Mouse (Mus musculus) urinary bladder, postnatal 4 days (tissue): ENCODE data around the gene Cse1l.

Experiments
- DNase-seq, 2 experiments: peaks; one replicate each; pipeline ENCODE4 v3.0.0; 2021 to 2022; ENCODE audit warnings: low spot score in 2 of 2

Gene Cse1l

GRCm38 (mm10) chr2:166905711-166906522, at the start of gene Cse1l:
Gene Cse1l (plus strand): TSS chr2:166906040.
- peak; percentile 97 to 98 for DNase-seq

GRCm38 (mm10) chr2:166856366-166856765, 49.5 kb upstream of the Cse1l start:
- DNase-seq: no peak

GRCm38 (mm10) chr2:166857118-166857517, 48.7 kb upstream of the Cse1l start:
- no peak for DNase-seq

GRCm38 (mm10) chr2:166859214-166859613, 46.6 kb upstream of the Cse1l start:
- DNase-seq: no peak

GRCm38 (mm10) chr2:166862505-166862904, 43.3 kb upstream of the Cse1l start:
- DNase-seq: no peak

- no peak for DNase-seq
Observed at GRCm38 (mm10) chr2:166865476-166865875, 40.4 kb upstream of the Cse1l start.

- no peak for DNase-seq
Observed at GRCm38 (mm10) chr2:166870271-166870865, 35.5 kb upstream of the Cse1l start.

- DNase-seq: no peak
Observed at GRCm38 (mm10) chr2:166870899-166871298, 34.9 kb upstream of the Cse1l start.

GRCm38 (mm10) chr2:166874675-166875280, 31.1 kb upstream of the Cse1l start:
- no peak for DNase-seq

- no peak for DNase-seq
Observed at GRCm38 (mm10) chr2:166875561-166875960, 30.3 kb upstream of the Cse1l start.

- no peak for DNase-seq
Observed at GRCm38 (mm10) chr2:166876331-166876730, 29.5 kb upstream of the Cse1l start.

- no peak for DNase-seq
Observed at GRCm38 (mm10) chr2:166885066-166885465, 20.8 kb upstream of the Cse1l start.

- DNase-seq: no peak
Observed at GRCm38 (mm10) chr2:166885619-166886018, 20.2 kb upstream of the Cse1l start.

GRCm38 (mm10) chr2:166886231-166886630, 19.6 kb upstream of the Cse1l start:
- DNase-seq: no peak

- DNase-seq: no peak
Observed at GRCm38 (mm10) chr2:166887816-166888215, 18.0 kb upstream of the Cse1l start.

- DNase-seq: no peak
Observed at GRCm38 (mm10) chr2:166891366-166891880, 14.4 kb upstream of the Cse1l start.

GRCm38 (mm10) chr2:166892158-166892680, 13.6 kb upstream of the Cse1l start:
- no peak for DNase-seq

- no peak for DNase-seq
Observed at GRCm38 (mm10) chr2:166893036-166893435, 12.8 kb upstream of the Cse1l start.

GRCm38 (mm10) chr2:166896368-166896767, 9.5 kb upstream of the Cse1l start:
- DNase-seq: no peak

GRCm38 (mm10) chr2:166896974-166897373, 8.9 kb upstream of the Cse1l start:
- DNase-seq: no peak

GRCm38 (mm10) chr2:166899161-166899560, 6.7 kb upstream of the Cse1l start:
- no peak for DNase-seq

- no peak for DNase-seq
Observed at GRCm38 (mm10) chr2:166899746-166900145, 6.1 kb upstream of the Cse1l start.
